Mouse (Mus musculus): ENCODE measurements around the gene Dolpp1. TPM values are rescaled to one million over a fixed set of nuclear protein-coding genes. Genes with fewer than 3 reads are reported as not detected.

Dolpp1 gene
- total and polyA plus RNA-seq, 3 experiments = 5.9 to 25.1 (median 9.0) TPM

DNA sequence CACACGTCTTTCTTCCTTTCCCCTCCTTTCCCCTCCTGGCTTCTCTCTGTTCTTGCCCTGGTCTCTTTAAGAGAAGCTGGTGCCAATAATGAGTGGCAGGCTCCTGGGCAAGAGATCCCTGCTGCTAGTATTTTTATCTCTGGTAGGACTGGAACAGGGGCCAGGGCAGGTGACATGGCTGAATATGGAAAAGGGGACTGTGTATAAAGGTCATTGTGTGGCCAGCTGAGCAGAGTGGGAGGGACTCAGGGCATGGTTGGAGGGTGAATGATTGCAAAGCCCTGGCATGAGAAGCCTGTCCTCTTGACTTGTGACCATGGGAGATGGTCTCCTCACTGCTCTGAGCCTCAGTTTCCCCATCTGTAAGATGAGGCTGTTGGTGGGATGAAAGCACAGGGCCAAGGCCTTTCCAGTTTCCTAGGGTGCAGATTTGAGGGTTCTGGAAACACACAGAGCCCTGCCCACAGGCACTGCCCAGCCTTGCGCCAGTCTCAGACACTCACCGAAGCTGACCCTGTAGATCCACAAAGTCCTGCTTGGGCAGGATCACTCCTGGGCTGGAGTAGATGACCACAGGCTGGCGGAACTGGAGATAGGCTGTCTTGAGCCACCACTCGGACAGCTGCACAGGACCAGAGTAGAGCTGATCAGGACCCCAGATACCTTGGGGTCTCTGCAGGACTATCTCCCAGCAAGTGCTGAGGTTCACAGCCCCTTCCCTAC is 17.6 kb downstream of the Dolpp1 start:
- DNase-seq = peak in 1 of 2 experiments; percentile 81
- TF ChIP-seq EP300 (IDR thresholded peaks at IDR 0.05; ENCODE audit: insufficient read depth, low read depth, low read length) = peak; percentile 92
- TF ChIP-seq POLR2A (IDR thresholded peaks at IDR 0.05; ENCODE audit: insufficient read depth, low read depth, low read length) = no peak
- no peak for TF ChIP-seq CTCF (IDR thresholded peaks at IDR 0.05)
- Histone ChIP-seq H3K36me3 (ENCODE audit: control insufficient read depth, insufficient read depth, low read length) (peaks cover 4% of the 10 kb centered on the region; the same call in 1 of the 2 replicates), H3K27me3 (ENCODE audit: control insufficient read depth, insufficient read depth, low read length) (no peaks in the 10 kb centered on the region), H3K27ac (peak overlapping the region; percentile 80), H3K4me1 (ENCODE audit: control insufficient read depth, insufficient read depth, low read length) (peaks cover 15% of the 10 kb centered on the region), H3K79me2 (replicated peaks; ENCODE audit: control insufficient read depth, insufficient read depth, low read length) (no peaks in the 10 kb centered on the region), H3K9ac (ENCODE audit: low read depth, low read length) (no peak overlapping the region), H3K4me3 (no peak overlapping the region)
- intact Hi-C loops (cut with DNase I) = no loop called here
- WGBS = 64% methylated on average over 5 of the region's 5 CpGs

DNA sequence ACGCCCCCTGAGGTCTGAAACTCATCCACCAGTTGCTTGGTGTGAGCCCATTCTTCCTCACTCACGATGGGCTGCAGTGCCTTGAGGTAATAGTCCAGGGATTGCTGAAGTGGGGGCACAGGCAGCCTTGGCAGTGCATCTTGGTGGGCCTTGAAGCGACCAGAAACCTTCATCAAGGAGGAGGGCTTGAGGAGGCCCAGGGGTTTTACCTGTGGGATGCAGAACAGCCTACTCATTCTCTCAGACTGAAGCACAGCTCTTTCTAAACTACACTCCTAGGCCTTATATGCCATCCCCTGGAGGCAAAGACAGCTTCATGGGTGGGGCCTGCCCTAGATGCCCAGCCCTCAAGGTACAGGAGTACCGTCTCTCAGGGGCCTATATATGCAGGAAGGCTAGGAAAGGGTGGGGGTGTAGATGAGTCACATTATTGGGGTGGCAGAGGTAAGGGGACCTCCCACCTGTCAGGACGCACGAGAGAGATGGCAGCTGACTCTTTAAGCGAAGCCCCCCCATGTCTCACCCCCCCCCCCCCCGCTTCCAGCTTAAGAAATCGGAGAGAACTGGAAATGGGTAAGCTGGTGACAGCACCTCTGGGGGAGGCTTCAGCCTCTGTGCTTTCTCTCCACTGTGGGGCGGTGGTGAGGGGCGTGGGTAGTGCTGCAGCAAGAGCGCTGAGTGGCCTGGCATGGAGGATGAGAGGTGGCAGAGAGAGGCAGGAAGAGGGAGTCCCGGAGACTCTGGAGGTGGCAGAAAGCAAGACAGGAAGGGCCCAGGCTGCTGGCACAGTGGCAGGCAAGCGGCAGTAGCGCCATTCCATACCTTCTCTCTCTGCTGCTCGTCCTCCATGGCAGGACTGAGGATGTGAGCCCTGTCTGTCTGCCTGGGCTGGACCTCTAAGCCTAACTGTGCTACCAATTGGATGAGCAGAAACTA is 21.3 kb downstream of the Dolpp1 start:
- Histone ChIP-seq H3K27me3 (ENCODE audit: control insufficient read depth, insufficient read depth, low read length) (no peaks in the 10 kb centered on the region), H3K9ac (ENCODE audit: low read depth, low read length) (peak overlapping the region; percentile 22; the same call in 1 of the 2 replicates), H3K79me2 (replicated peaks; ENCODE audit: control insufficient read depth, insufficient read depth, low read length) (peaks cover 1% of the 10 kb centered on the region; the same call in 1 of the 2 replicates), H3K4me1 (ENCODE audit: control insufficient read depth, insufficient read depth, low read length) (peaks cover 14% of the 10 kb centered on the region), H3K4me3 (peak overlapping the region; percentile 79; the same call in 1 of the 2 replicates), H3K27ac (no peak overlapping the region; the same call in 1 of the 2 replicates), H3K36me3 (ENCODE audit: control insufficient read depth, insufficient read depth, low read length) (peaks cover 4% of the 10 kb centered on the region; the same call in 1 of the 2 replicates)
- TF ChIP-seq POLR2A (IDR thresholded peaks at IDR 0.05; ENCODE audit: insufficient read depth, low read depth, low read length) (no peak), CTCF (IDR thresholded peaks at IDR 0.05) (0 out of 2 replicates have a peak, but pooled peaks have one; percentile 1), EP300 (IDR thresholded peaks at IDR 0.05; ENCODE audit: insufficient read depth, low read depth, low read length) (no peak)
- no peak for DNase-seq
- 69% methylated on average over 16 of the region's 16 CpGs for WGBS
- intact Hi-C loops (cut with DNase I) = no loop called here

GRCm38 (mm10) chr2:30414101-30414500 is 22.0 kb downstream of the Dolpp1 start:
- peak overlapping the region; percentile 97; the same call in 1 of the 2 replicates for H3K27ac ChIP-seq
- intact Hi-C loops (cut with DNase I) = loop anchor here (2.0 kb wide), 1 partner anchor 49 kb away; the partner anchor contains the start of gene Miga2
- peaks cover 1% of the 10 kb centered on the region; the same call in 1 of the 2 replicates for H3K79me2 ChIP-seq (replicated peaks; ENCODE audit: control insufficient read depth, insufficient read depth, low read length)
- no peaks in the 10 kb centered on the region for H3K27me3 ChIP-seq (ENCODE audit: control insufficient read depth, insufficient read depth, low read length)
- peak overlapping the region; percentile 22; the same call in 1 of the 2 replicates for H3K9ac ChIP-seq (ENCODE audit: low read depth, low read length)
- TF ChIP-seq CTCF (IDR thresholded peaks at IDR 0.05) = no peak
- TF ChIP-seq EP300 (IDR thresholded peaks at IDR 0.05; ENCODE audit: insufficient read depth, low read depth, low read length) = no peak
- TF ChIP-seq POLR2A (IDR thresholded peaks at IDR 0.05; ENCODE audit: insufficient read depth, low read depth, low read length) = no peak
- DNase-seq = peak in 1 of 2 experiments; percentile 23
- H3K36me3 ChIP-seq (ENCODE audit: control insufficient read depth, insufficient read depth, low read length) = peaks cover 2% of the 10 kb centered on the region; the same call in 1 of the 2 replicates
- H3K4me3 ChIP-seq = peak overlapping the region; percentile 79
- peaks cover 12% of the 10 kb centered on the region for H3K4me1 ChIP-seq (ENCODE audit: control insufficient read depth, insufficient read depth, low read length)
- WGBS = 68% methylated on average over 4 of the region's 4 CpGs

- no peak for DNase-seq
- intact Hi-C loops (cut with DNase I) = loop anchor here (1.0 to 2.0 kb wide), 2 partner anchors 22 to 50 kb away; partner anchors contain the start of genes Dolpp1 and Miga2
- Histone ChIP-seq H3K79me2 (replicated peaks; ENCODE audit: control insufficient read depth, insufficient read depth, low read length) (peaks cover 1% of the 10 kb centered on the region; the same call in 1 of the 2 replicates), H3K27ac (peak overlapping the region; percentile 97), H3K4me1 (ENCODE audit: control insufficient read depth, insufficient read depth, low read length) (peaks cover 11% of the 10 kb centered on the region), H3K36me3 (ENCODE audit: control insufficient read depth, insufficient read depth, low read length) (peaks cover 2% of the 10 kb centered on the region; the same call in 1 of the 2 replicates), H3K9ac (ENCODE audit: low read depth, low read length) (peak overlapping the region; percentile 94), H3K4me3 (peak overlapping the region; percentile 79), H3K27me3 (ENCODE audit: control insufficient read depth, insufficient read depth, low read length) (no peaks in the 10 kb centered on the region)
- WGBS = 48% methylated on average over 5 of the region's 5 CpGs
- TF ChIP-seq EP300 (IDR thresholded peaks at IDR 0.05; ENCODE audit: insufficient read depth, low read depth, low read length) (no peak), CTCF (IDR thresholded peaks at IDR 0.05) (no peak), POLR2A (IDR thresholded peaks at IDR 0.05; ENCODE audit: insufficient read depth, low read depth, low read length) (no peak)
These were observed 22.6 kb downstream of the Dolpp1 start for GRCm38 (mm10) chr2:30414681-30415080.

GRCm38 (mm10) chr2:30415157-30415935 is 23.3 kb downstream of the Dolpp1 start, which contains the start of gene Crat:
Crat (minus strand) TSS chr2:30415813.
- DNase-seq = peak; percentile 96 to 98

More at GRCm38 (mm10) chr2:30415157-30415935, 23.3 kb downstream of the Dolpp1 start, which contains the start of gene Crat:
- intact Hi-C loops (cut with DNase I) = loop anchor here (1.0 to 2.0 kb wide), 2 partner anchors 23 to 51 kb away; partner anchors contain the start of genes Dolpp1 and Miga2
- peaks cover 1% of the 10 kb centered on the region for H3K79me2 ChIP-seq (replicated peaks; ENCODE audit: control insufficient read depth, insufficient read depth, low read length)
- TF ChIP-seq CTCF (IDR thresholded peaks at IDR 0.05) (no peak), POLR2A (IDR thresholded peaks at IDR 0.05; ENCODE audit: insufficient read depth, low read depth, low read length) (peak; percentile 92), EP300 (IDR thresholded peaks at IDR 0.05; ENCODE audit: insufficient read depth, low read depth, low read length) (peak; percentile 29; the same call in 1 of the 2 replicates)
- peak within 1 kb of the TSS; percentile 94 for H3K9ac ChIP-seq (ENCODE audit: low read depth, low read length)
- no peaks in the 10 kb centered on the region for H3K36me3 ChIP-seq (ENCODE audit: control insufficient read depth, insufficient read depth, low read length)
- no peaks in the 10 kb centered on the region for H3K27me3 ChIP-seq (ENCODE audit: control insufficient read depth, insufficient read depth, low read length)
- peak within 1 kb of the TSS; percentile 97 for H3K27ac ChIP-seq
- under 1% methylated on average over 58 of the region's 58 CpGs for WGBS
- peak within 1 kb of the TSS; percentile 79 for H3K4me3 ChIP-seq
- peaks cover 8% of the 10 kb centered on the region for H3K4me1 ChIP-seq (ENCODE audit: control insufficient read depth, insufficient read depth, low read length)

Data from heart, adult 2 months (tissue).